Mouse (Mus musculus) CH12.LX (cell line): ENCODE data around the gene Lgr6. TPM values are rescaled to one million over a fixed set of nuclear protein-coding genes. Genes with fewer than 3 reads are reported as not detected.

Experiments used
- DNase-seq: peaks from one replicate; pipeline ENCODE4 v3.0.0-alpha.2; 2013; ENCODE audit errors: extremely low read depth
- H3K27ac ChIP-seq: 2 replicates; pipeline ENCODE4 v1.5.1; 2012; ENCODE audit warnings: low read depth, mild to moderate bottlenecking, control low read depth, moderate library complexity; ENCODE audit not compliant: insufficient read depth
- H3K27me3 ChIP-seq: replicated peaks from 2 replicates; pipeline ENCODE3; 2012; ENCODE audit warnings: inconsistent platforms
- H3K36me3 ChIP-seq, 2 experiments: replicated peaks in 1 of 2; 2 replicates each; pipeline versions ENCODE3 to v1.6.1; 2012; ENCODE audit warnings: inconsistent platforms in 1 of 2, low read length in 1 of 2, mild to moderate bottlenecking in 1 of 2, mixed read lengths in 1 of 2, moderate library complexity in 1 of 2; ENCODE audit not compliant: control insufficient read depth in 1 of 2, insufficient read depth in 1 of 2
- H3K4me1 ChIP-seq, 2 experiments: 2 replicates each; pipeline ENCODE4 v1.6.1; 2012; ENCODE audit warnings: inconsistent platforms in 1 of 2, moderate library complexity in 1 of 2; ENCODE audit not compliant: insufficient read depth in 2 of 2, control insufficient read depth in 1 of 2
- H3K4me2 ChIP-seq: 2 replicates; pipeline ENCODE4 v1.6.1; 2012; ENCODE audit warnings: low read depth, mild to moderate bottlenecking, control low read depth; ENCODE audit not compliant: poor library complexity, insufficient read depth, severe bottlenecking
- H3K4me3 ChIP-seq, 3 experiments: fragments of 150-350 bp in 1 of 3; sonication (generic) in 1 of 3; replicated peaks in 1 of 3; 2 replicates each; pipeline versions ENCODE3 to v1.5.1; 2011 to 2012; ENCODE audit warnings: low read depth in 2 of 3, low read length in 2 of 3, mild to moderate bottlenecking in 2 of 3, moderate library complexity in 2 of 3, control low read depth in 1 of 3, improper control_type of control experiment in 1 of 3, inconsistent platforms in 1 of 3, mixed read lengths in 1 of 3; ENCODE audit not compliant: poor library complexity in 1 of 3
- H3K79me2 ChIP-seq: replicated peaks from 2 replicates; pipeline ENCODE4 v1.6.1; 2012; ENCODE audit warnings: mild to moderate bottlenecking, moderate library complexity; ENCODE audit not compliant: control insufficient read depth, poor library complexity, insufficient read depth, severe bottlenecking; ENCODE audit errors: extremely low read depth
- H3K9ac ChIP-seq: 2 replicates; pipeline ENCODE4 v1.6.1; 2012; ENCODE audit warnings: low read depth, mild to moderate bottlenecking, control low read depth, moderate library complexity; ENCODE audit not compliant: insufficient read depth
- H3K9me3 ChIP-seq: replicated peaks from 2 replicates; pipeline ENCODE3; 2012; ENCODE audit warnings: low read length, inconsistent platforms, mixed read lengths
- BHLHE40 ChIP-seq: IDR thresholded peaks from 2 replicates; pipeline ENCODE4 v1.6.1; 2011; ENCODE audit warnings: mild to moderate bottlenecking, low read depth, low read length, improper control_type of control experiment
- CHD1 ChIP-seq: IDR thresholded peaks from 2 replicates; pipeline ENCODE4 v1.6.1; 2012; ENCODE audit warnings: low read depth, low read length, improper control_type of control experiment, inconsistent platforms
- CHD2 ChIP-seq: IDR thresholded peaks from 2 replicates; pipeline ENCODE4 v1.6.1; 2011; ENCODE audit warnings: low read length, improper control_type of control experiment
- CTCF ChIP-seq, 2 experiments: IDR thresholded peaks in 1 of 2; conservative IDR thresholded peaks in 1 of 2; 2 replicates each; pipeline ENCODE4 v1.5.1; 2011 to 2012; ENCODE audit warnings: low read depth in 2 of 2, low read length in 2 of 2, improper control_type of control experiment in 1 of 2, inconsistent platforms in 1 of 2, mild to moderate bottlenecking in 1 of 2, moderate library complexity in 1 of 2
- ELF1 ChIP-seq: IDR thresholded peaks from 2 replicates; pipeline ENCODE4 v1.6.1; 2014; ENCODE audit warnings: low read depth, mild to moderate bottlenecking, inconsistent platforms, low read length, improper control_type of control experiment
- EP300 ChIP-seq: IDR thresholded peaks from 2 replicates; pipeline ENCODE4 v1.6.1; 2011; ENCODE audit warnings: low read length, improper control_type of control experiment
- ETS1 ChIP-seq: conservative IDR thresholded peaks from 2 replicates; pipeline ENCODE4 v1.6.1; 2012; ENCODE audit warnings: low read depth, mild to moderate bottlenecking, inconsistent platforms, low read length, improper control_type of control experiment, moderate library complexity
- HCFC1 ChIP-seq: IDR thresholded peaks from 2 replicates; pipeline ENCODE4 v1.6.1; 2012; ENCODE audit warnings: low read depth, mild to moderate bottlenecking, inconsistent platforms, low read length, improper control_type of control experiment
- IRF4 ChIP-seq: IDR thresholded peaks from 2 replicates; pipeline ENCODE4 v1.6.1; 2014; ENCODE audit warnings: low read depth, mild to moderate bottlenecking, inconsistent platforms, low read length, improper control_type of control experiment
- JUN ChIP-seq: IDR thresholded peaks from 2 replicates; pipeline ENCODE4 v1.6.1; 2011; ENCODE audit warnings: low read depth, mild to moderate bottlenecking, low read length, improper control_type of control experiment, moderate library complexity; ENCODE audit not compliant: insufficient read depth
- JUND ChIP-seq: conservative IDR thresholded peaks from 2 replicates; pipeline ENCODE4 v1.6.1; 2011; ENCODE audit warnings: low read depth, low read length, improper control_type of control experiment
- MAFK ChIP-seq: IDR thresholded peaks from 2 replicates; pipeline ENCODE4 v1.6.1; 2011; ENCODE audit warnings: low read length, improper control_type of control experiment; ENCODE audit not compliant: insufficient replicate concordance
- MAX ChIP-seq: IDR thresholded peaks from 2 replicates; pipeline ENCODE4 v1.6.1; 2011; ENCODE audit warnings: low read length, improper control_type of control experiment
- MEF2A ChIP-seq: IDR thresholded peaks from 2 replicates; pipeline ENCODE4 v1.6.1; 2014; ENCODE audit warnings: low read depth, mild to moderate bottlenecking, inconsistent platforms, low read length, improper control_type of control experiment, borderline replicate concordance
- MXI1 ChIP-seq: IDR thresholded peaks from 2 replicates; pipeline ENCODE4 v1.6.1; 2011; ENCODE audit warnings: mild to moderate bottlenecking, low read depth, low read length, improper control_type of control experiment
- MYC ChIP-seq: IDR thresholded peaks from 2 replicates; pipeline ENCODE4 v1.6.1; 2011; ENCODE audit warnings: low read depth, mild to moderate bottlenecking, improper control_type of control experiment, low read length
- NELFE ChIP-seq: IDR thresholded peaks from 2 replicates; pipeline ENCODE4 v1.6.1; 2011; ENCODE audit warnings: low read depth, low read length, improper control_type of control experiment
- NRF1 ChIP-seq: IDR thresholded peaks from 2 replicates; pipeline ENCODE4 v1.6.1; 2014; ENCODE audit warnings: low read depth, mild to moderate bottlenecking, inconsistent platforms, low read length, improper control_type of control experiment, moderate library complexity
- POLR2A ChIP-seq: IDR thresholded peaks from 2 replicates; pipeline ENCODE4 v1.6.1; 2011; ENCODE audit warnings: low read depth, mild to moderate bottlenecking, improper control_type of control experiment, low read length
- POLR2AphosphoS2 ChIP-seq: IDR thresholded peaks from 2 replicates; pipeline ENCODE4 v1.6.1; 2011; ENCODE audit warnings: low read depth, low read length, improper control_type of control experiment
- RCOR1 ChIP-seq: conservative IDR thresholded peaks from 2 replicates; pipeline ENCODE4 v1.6.1; 2012; ENCODE audit warnings: low read depth, mild to moderate bottlenecking, inconsistent platforms, low read length, improper control_type of control experiment
- SIN3A ChIP-seq: IDR thresholded peaks from 2 replicates; pipeline ENCODE4 v1.6.1; 2012; ENCODE audit warnings: low read length, improper control_type of control experiment, inconsistent platforms
- SMC3 ChIP-seq: IDR thresholded peaks from 2 replicates; pipeline ENCODE4 v1.6.1; 2011; ENCODE audit warnings: low read depth, low read length, improper control_type of control experiment
- TBP ChIP-seq: conservative IDR thresholded peaks from 2 replicates; pipeline ENCODE4 v1.6.1; 2011; ENCODE audit warnings: low read depth, low read length, improper control_type of control experiment
- TCF12 ChIP-seq: IDR thresholded peaks from 2 replicates; pipeline ENCODE4 v1.6.1; 2014; ENCODE audit warnings: low read depth, mild to moderate bottlenecking, inconsistent platforms, low read length, improper control_type of control experiment
- USF1 ChIP-seq: IDR thresholded peaks from 2 replicates; pipeline ENCODE4 v1.6.1; 2014; ENCODE audit warnings: low read depth, mild to moderate bottlenecking, inconsistent platforms, low read length, improper control_type of control experiment
- USF2 ChIP-seq: conservative IDR thresholded peaks from 2 replicates; pipeline ENCODE4 v1.6.1; 2011; ENCODE audit warnings: low read depth, low read length, improper control_type of control experiment
- ZC3H11A ChIP-seq: IDR thresholded peaks from 2 replicates; pipeline ENCODE4 v1.6.1; 2012; ENCODE audit warnings: low read depth, mild to moderate bottlenecking, inconsistent platforms, low read length, improper control_type of control experiment
- ZKSCAN1 ChIP-seq: IDR thresholded peaks from 2 replicates; pipeline ENCODE4 v1.6.1; 2012; ENCODE audit warnings: low read depth, inconsistent platforms, low read length, improper control_type of control experiment, borderline replicate concordance
- ZMIZ1 ChIP-seq: IDR thresholded peaks from 2 replicates; pipeline ENCODE4 v1.6.1; 2012; ENCODE audit warnings: low read depth, mild to moderate bottlenecking, inconsistent platforms, low read length, improper control_type of control experiment
- ZNF384 ChIP-seq: IDR thresholded peaks from 2 replicates; pipeline ENCODE4 v1.6.1; 2012; ENCODE audit warnings: low read depth, low read length, improper control_type of control experiment, inconsistent platforms
- dilution Hi-C: fragments of 300-500 bp; cut with MboI; formaldehyde crosslinking; loops from 2 replicates; pipeline ENCODE4 v1.14.3; 2020; ENCODE audit warnings: low sequenced_read_pairs; ENCODE audit not compliant: extremely low pct_unique_long_range_greater_than_20kb, extremely low pct_ligation_motif_present
- in situ Hi-C: fragments of 300-500 bp; cut with MboI; formaldehyde crosslinking; loops from 3 replicates; pipeline ENCODE4 v1.14.3; 2019; ENCODE audit warnings: low sequenced_read_pairs, low pct_ligation_motif_present, low pct_unique_long_range_greater_than_20kb, mixed read lengths
- polyA plus RNA-seq: library from polyadenylated mRNA; unstranded; fragments of >175 nt; gene quantifications from 2 replicates; pipeline ENCODE4 v1.2.1, GENCODE M21; 2012; ENCODE audit warnings: low read depth; ENCODE audit not compliant: insufficient read length
- total RNA-seq, 2 experiments: library from RNA; depleted of rRNA; stranded (reverse); fragments of 300-350 nt in 1 of 2; fragments of >200 nt in 1 of 2; gene quantifications; 2 replicates each; pipeline ENCODE4 v1.2.3; 2012 to 2014

The Lgr6 gene
- total and polyA plus RNA-seq, 3 experiments, result 0.07 to 0.17 (median 0.16) TPM

DNA sequence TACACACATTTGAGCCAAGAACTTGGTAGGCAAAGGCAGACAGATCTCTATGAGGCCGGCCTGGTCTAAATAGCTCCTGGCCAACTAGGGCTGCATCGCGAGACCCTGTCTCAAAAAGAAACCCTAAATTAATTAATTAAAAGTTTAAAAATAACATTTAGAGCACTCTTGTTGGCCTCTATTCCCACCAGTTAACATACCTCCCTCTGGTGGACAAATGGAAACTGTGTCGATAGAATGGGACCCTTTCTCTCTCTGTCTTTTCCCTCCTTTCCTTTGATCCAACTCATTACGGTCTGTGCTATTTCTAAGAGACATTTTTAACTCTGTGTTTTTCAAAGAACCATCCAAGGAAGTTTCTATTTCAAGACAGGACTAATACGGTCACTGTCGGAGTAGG is 144.4 kb downstream of the Lgr6 start:
- H3K9me3 ChIP-seq, result peaks cover 3% of the 10 kb centered on the region
- H3K79me2 ChIP-seq, result peaks cover 7% of the 10 kb centered on the region; the same call in 1 of the 2 replicates
- peaks cover 0 to 20% of the 10 kb centered on the region in 2 experiments; a peak in 2 of 4 replicates for H3K4me1 ChIP-seq
- no peak overlapping the region; the same call in 1 of the 2 replicates for H3K9ac ChIP-seq
- H3K27me3 ChIP-seq, result peaks cover 21% of the 10 kb centered on the region
- no peak overlapping the region for H3K4me2 ChIP-seq
- dilution Hi-C loops, result no loop called here
- H3K36me3 ChIP-seq, result peaks cover 0 to 5% of the 10 kb centered on the region in 2 experiments
- no peak for DNase-seq
- TF ChIP-seq TBP (no peak), RCOR1 (no peak), ZNF384 (no peak), CTCF (conservative IDR thresholded peaks at IDR 0.05 in 1 of 2, IDR thresholded peaks at IDR 0.05 in 1 of 2; ENCODE audit: low read depth in 2 of 2, low read length in 2 of 2) (peak in 1 of 2 experiments; percentile 52; a peak in 2 of 4 replicates), SMC3 (0 out of 2 replicates have a peak, but pooled peaks have one; percentile 7), NELFE (no peak)
- TF ChIP-seq, all 38 proteins: peak for 2
- H3K4me3 ChIP-seq, result no peak overlapping the region
- in situ Hi-C loops, result no loop called here
- no peak overlapping the region for H3K27ac ChIP-seq

DNA sequence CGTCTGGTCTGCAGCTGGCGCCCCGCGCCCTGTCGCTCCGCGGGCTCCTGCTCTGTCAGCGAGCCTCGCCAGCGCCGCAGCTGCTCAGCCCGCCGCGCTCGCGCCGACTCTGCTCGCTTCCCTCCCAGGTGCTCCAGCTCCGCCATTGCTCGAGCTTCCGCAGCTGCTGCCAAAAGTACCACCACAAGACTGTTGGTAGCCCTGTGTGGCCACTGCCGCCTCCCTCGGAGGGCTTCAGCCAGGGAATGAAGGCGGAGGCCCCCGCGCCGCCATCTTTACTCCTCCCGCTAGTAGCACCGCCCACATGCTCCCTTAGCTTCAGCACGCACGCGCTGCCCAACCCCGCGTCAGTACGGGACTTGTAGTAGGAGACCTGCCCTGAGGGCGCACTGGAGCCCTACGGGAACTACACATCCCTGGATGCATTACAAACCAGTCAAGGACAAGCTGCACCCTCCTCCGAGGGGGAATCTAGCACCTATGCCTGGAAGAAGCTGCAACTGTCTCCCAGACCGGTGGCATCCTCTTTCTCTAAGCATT is 149.4 kb downstream of the Lgr6 start, which contains the start of gene Ppp1r12b:
Gene Ppp1r12b (minus strand): TSS at position 306 of the 540 bp plus-strand sequence.
- Histone ChIP-seq H3K27me3 (peaks cover 14% of the 10 kb centered on the region), H3K9me3 (peaks cover 3% of the 10 kb centered on the region), H3K4me2 (peak within 1 kb of the TSS; percentile 82), H3K27ac (no peak within 1 kb of the TSS), H3K9ac (peak within 1 kb of the TSS; percentile 51), H3K79me2 (no peaks in the 10 kb centered on the region), H3K36me3 (no peaks in the 10 kb centered on the region), H3K4me3 (peak within 1 kb of the TSS; percentile 76 to 80 (median 76)), H3K4me1 (peaks cover 2 to 14% of the 10 kb centered on the region in 2 experiments)
- in situ Hi-C loops (no loop called here), dilution Hi-C loops (no loop called here)
- DNase-seq, result peak; percentile 93
- no peak for TF ChIP-seq RCOR1
- TF ChIP-seq MXI1, result peak; percentile 60; the same call in 1 of the 2 replicates
- TF ChIP-seq POLR2AphosphoS2, result no peak
- TF ChIP-seq JUND, result no peak
- TF ChIP-seq BHLHE40, result no peak
- peak in 1 of 2 experiments; percentile 20; a peak in 1 of 4 replicates for TF ChIP-seq CTCF (conservative IDR thresholded peaks at IDR 0.05 in 1 of 2, IDR thresholded peaks at IDR 0.05 in 1 of 2; ENCODE audit: low read depth in 2 of 2, low read length in 2 of 2)
- TF ChIP-seq CHD2, result no peak
- TF ChIP-seq ELF1, result peak; percentile 64; the same call in 1 of the 2 replicates
- no peak for TF ChIP-seq ETS1
- TF ChIP-seq JUN, result no peak
- TF ChIP-seq ZC3H11A, result no peak
- no peak for TF ChIP-seq CHD1
- TF ChIP-seq MEF2A, result no peak
- peak; percentile 71; the same call in 1 of the 2 replicates for TF ChIP-seq SIN3A
- TF ChIP-seq MYC, result 0 out of 2 replicates have a peak, but pooled peaks have one; percentile 28
- TF ChIP-seq POLR2A, result peak; percentile 89
- TF ChIP-seq EP300, result no peak
- TF ChIP-seq USF1, result no peak; the same call in 1 of the 2 replicates
- TF ChIP-seq IRF4, result 0 out of 2 replicates have a peak, but pooled peaks have one; percentile 39
- 0 out of 2 replicates have a peak, but pooled peaks have one; percentile 25 for TF ChIP-seq ZNF384
- TF ChIP-seq MAX, result 0 out of 2 replicates have a peak, but pooled peaks have one; percentile 53
- TF ChIP-seq HCFC1, result peak; percentile 94
- peak; percentile 90 for TF ChIP-seq NRF1
- TF ChIP-seq TCF12, result peak; percentile 93
- peak; percentile 74; the same call in 1 of the 2 replicates for TF ChIP-seq TBP
- no peak for TF ChIP-seq MAFK
- peak; percentile 70 for TF ChIP-seq ZMIZ1
- no peak for TF ChIP-seq ZKSCAN1
- no peak for TF ChIP-seq USF2
